Mouse (Mus musculus) left cerebral cortex, adult 2 months (tissue): Measurements from ENCODE around the gene Anapc16. TPM values are rescaled to one million over a fixed set of nuclear protein-coding genes. Genes with fewer than 3 reads are reported as not detected.

ENCODE experiments used
- DNase-seq, 2 experiments: peaks; one replicate each; pipeline ENCODE4 v3.0.0; 2021 to 2022; ENCODE audit warnings: low spot score in 2 of 2, mixed read lengths in 1 of 2; ENCODE audit errors: extremely low spot score in 1 of 2
- H3K27ac ChIP-seq: fragments of 200-600 bp; 2 replicates; pipeline ENCODE4 v1.8.1; 2022
- H3K4me3 ChIP-seq: fragments of 200-600 bp; 2 replicates; pipeline ENCODE4 v1.8.1; 2022
- CTCF ChIP-seq: fragments of 200-600 bp; IDR thresholded peaks from 2 replicates; pipeline ENCODE4 v1.8.1; 2022; ENCODE audit warnings: antibody characterized with exemption, mild to moderate bottlenecking, moderate library complexity
- intact Hi-C: fragments of 180-260 bp; cut with DNase I; formaldehyde crosslinking; loops from one replicate; pipeline ENCODE4 v1.15.1; 2025
- total RNA-seq, 2 experiments: library from RNA; stranded (reverse); gene quantifications; 2 replicates each; pipeline ENCODE4 v1.2.3; 2021

The Anapc16 gene
- total RNA-seq, 2 experiments from 2014 or later: 61.5 to 68.6 TPM

DNA sequence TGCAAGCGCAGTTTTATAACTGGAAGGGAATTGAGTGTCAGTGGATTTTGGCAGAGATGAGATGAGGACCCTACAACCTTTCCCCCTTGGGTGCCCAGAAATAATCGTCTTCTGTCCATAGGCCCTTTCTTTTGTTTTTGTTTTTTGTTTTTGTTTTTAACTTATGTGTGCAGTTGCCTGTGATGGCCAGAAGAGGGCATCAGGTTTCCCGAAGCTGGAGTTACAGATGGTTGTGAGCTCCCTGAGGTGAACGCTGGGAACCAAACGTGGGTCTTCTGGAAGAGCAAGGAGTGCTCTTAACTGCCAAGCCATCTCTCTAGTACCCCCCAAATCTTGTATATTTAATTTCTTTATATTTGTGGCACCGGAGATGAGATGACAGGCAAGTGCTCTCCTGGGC, 36.2 kb downstream of the Anapc16 start:
- intact Hi-C loops: no loop called here
- H3K4me3 ChIP-seq: no peak overlapping the region
- peak; percentile 36 for TF ChIP-seq CTCF

DNA sequence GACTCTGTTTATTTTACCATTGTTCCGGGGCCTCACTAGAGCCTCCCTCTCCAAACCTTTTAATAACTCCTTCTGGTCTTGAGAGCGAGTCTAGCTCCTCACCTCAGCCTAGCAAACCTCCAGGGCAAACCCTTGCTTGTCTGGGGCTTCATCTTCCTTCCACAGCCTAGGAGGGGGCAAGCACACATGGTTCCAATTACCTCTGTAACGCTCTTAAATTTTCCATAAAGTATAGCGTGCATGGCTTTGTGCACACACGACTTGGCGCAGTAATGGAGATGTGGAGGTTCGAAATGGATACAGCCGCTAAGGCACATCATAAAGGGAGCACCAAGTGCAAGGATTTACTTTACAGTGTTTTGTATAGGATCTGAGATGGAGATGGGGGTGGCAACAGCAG, 37.1 kb downstream of the Anapc16 start:
- Histone ChIP-seq H3K27ac (no peak overlapping the region), H3K4me3 (no peak overlapping the region)
- intact Hi-C loops: no loop called here
- TF ChIP-seq CTCF: no peak
- DNase-seq: no peak

More for the DNA sequence above, 36.2 kb downstream of the Anapc16 start:
- H3K27ac ChIP-seq: no peak overlapping the region
- no peak for DNase-seq

DNA sequence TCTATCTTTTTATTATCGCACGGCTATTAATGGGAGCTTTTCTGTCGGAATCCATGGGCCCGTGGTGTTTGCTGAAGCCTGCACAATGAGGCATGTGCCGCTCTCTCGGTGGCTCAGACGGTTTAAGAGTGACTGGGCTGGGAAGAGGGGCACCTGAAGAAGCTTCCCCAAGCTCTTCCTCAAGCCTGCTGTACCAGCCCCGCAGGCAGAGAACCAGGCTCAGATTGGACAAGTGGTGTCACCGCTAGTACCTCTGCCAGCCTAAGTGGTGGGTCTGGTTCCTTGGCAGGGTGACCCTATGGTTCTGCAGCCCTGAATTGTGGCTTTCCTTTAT, 37.6 kb downstream of the Anapc16 start:
- Histone ChIP-seq H3K27ac (no peak overlapping the region; the same call in 1 of the 2 replicates), H3K4me3 (no peak overlapping the region)
- no peak for TF ChIP-seq CTCF
- DNase-seq: no peak
- intact Hi-C loops: no loop called here

DNA sequence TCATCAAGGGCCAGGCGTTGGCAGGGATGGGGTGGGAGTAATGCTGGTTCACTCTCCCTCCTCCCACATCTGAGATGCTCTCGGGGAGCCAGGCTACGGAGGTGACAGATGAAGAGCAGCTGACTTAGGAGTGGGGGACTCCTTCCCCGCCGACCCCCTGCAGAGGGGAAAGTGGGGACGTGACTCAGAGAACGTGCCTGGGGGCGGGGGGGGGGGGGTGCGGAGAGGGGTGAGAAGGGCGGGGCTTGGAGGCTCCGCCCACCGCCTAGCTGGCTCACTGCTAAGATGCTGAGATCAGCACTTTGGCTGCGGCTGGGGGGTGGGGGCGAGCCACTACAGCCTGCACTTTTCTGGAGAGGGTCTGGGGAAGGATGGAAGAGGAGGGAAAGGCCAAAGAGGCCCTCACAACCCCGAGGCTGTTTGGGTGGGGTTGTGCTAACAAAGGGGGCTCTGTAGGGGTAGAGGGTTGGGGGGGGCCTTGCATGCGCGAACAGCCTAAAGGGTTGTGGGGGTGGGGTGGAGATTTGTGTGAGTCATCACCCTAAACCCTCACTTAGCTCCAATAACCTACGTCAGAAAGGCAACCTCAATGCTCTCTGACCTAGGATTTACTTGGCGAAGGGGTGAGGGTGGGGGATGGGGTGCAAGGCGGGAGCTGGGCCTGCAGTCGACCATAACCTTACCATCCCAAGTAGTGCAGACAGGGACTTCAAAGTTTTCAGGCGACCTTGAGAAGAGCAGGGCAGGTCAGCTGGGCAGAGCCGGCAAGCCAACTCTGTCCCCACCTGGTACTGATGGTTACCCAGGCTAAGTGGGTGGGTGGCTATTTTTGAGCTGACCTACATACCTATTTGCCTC, 38.2 kb downstream of the Anapc16 start:
- H3K27ac ChIP-seq: no peak overlapping the region; the same call in 1 of the 2 replicates
- no peak overlapping the region for H3K4me3 ChIP-seq
- TF ChIP-seq CTCF: no peak
- intact Hi-C loops: no loop called here
- no peak for DNase-seq

DNA sequence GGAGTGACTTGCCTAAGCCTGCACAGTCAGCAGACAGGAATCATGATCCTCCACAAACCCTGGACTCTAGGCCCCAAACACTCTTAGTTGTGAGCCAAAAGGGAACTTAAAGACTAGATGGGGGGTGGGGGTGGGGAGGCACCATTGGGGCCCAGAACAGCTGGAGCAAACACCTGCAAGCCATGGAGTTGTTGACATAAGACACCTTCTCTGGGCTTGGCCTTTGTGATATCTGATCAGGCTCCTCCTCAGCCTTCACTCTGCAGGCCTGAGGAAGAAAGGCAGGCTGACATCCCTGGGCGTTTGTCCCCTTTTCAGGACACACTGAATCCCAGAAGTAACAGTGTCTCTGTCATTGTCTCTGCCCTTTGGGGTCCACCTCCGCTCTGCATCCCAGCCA, 39.3 kb downstream of the Anapc16 start:
- intact Hi-C loops: no loop called here
- no peak for DNase-seq
- no peak for TF ChIP-seq CTCF
- Histone ChIP-seq H3K27ac (no peak overlapping the region), H3K4me3 (no peak overlapping the region)

DNA sequence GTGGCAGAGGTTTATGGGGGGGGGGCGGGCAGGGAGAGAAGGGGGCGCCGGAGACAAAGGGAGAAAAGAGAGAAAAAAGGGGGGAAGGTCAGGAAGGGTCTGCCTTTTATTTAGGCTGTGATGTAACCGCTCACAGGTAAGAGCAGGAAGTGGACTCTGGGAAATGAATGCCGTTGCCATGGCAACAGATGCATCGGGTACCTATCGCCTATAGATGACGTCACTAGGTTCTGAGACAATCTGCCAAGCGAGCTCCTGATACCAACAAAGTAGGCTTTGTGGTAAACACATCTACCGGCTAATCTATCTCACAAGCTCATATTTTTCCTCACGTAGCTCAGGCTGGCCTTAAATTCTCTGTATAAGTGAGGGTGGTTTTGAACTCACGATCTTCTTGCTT, 43.4 kb downstream of the Anapc16 start:
- no peak for TF ChIP-seq CTCF
- H3K27ac ChIP-seq: no peak overlapping the region; the same call in 1 of the 2 replicates
- intact Hi-C loops: no loop called here
- H3K4me3 ChIP-seq: no peak overlapping the region
- DNase-seq: no peak

DNA sequence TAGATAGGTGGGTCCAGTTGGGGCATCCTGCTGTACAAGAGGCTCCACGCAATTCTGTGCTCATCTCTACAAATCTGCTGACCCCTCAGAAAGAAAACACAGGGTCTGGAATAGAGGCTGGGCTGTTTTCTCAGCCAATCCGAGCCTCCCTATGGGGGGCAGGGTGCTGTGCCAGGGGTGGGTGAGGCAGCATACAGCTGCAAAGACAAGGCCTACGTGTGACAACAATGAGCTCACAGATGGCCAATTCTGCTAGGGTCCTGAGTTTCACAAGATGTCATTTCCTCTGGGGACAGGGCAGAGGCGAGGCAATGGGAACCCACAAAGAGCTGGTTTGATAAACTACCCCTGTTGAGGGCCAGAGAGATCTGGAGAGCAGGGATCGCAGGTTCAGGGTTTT, 44.5 kb downstream of the Anapc16 start:
- H3K27ac ChIP-seq: peak overlapping the region; percentile 89

DNA sequence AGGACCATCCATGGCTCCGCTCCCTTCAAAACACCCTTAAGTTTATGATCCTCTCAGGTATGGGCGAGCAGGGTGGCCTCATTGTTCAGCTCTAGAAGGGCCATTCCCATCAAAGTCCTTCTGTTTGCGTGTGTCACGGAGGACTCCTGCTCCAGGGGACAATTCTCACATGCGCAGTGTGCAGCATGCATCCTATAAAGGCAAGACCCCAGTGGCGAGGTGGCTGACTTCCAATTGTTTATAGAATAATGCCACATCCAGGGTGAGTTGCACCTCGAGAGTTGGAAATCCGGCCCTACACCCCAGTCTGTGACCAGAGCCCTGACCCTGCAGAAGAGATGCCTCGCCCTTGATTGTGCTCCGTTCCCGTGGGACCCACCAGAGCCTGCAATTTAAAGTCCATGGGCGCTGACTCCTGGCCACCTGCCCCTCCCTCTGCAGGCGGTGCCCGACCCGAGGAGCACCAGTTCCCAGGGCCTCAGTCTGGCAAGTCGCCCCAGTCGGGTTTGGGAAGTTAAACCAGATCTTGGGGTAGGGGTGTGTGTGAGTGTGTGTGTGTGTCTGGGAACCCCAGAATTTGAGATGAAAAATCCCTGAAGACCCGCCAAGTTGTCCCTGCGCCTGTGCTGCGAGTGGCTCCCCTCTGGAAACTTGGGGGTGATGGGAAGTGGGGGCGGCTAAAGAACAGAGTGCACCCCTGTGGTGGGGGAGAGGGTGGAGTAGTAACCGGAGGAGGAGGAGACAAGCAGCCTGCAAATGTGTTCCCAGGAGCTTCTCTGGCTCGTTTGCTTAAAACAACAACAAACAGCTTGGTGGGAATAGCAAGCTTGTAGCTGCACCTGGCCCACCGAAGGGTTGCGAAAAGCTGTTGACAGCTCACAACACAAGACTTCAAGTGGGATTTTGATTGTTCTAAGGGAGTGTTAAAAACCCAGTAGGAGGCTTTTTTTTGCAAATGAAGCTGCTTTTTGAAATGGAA, 45.5 kb downstream of the Anapc16 start:
- DNase-seq: peak in 1 of 2 experiments; percentile 32
- H3K4me3 ChIP-seq: peak overlapping the region; percentile 14; the same call in 1 of the 2 replicates
- H3K27ac ChIP-seq: peak overlapping the region; percentile 89
- no peak for TF ChIP-seq CTCF
- intact Hi-C loops: no loop called here

More for the DNA sequence above, 44.5 kb downstream of the Anapc16 start:
- TF ChIP-seq CTCF: no peak
- H3K4me3 ChIP-seq: no peak overlapping the region; the same call in 1 of the 2 replicates
- intact Hi-C loops: no loop called here
- DNase-seq: no peak

DNA sequence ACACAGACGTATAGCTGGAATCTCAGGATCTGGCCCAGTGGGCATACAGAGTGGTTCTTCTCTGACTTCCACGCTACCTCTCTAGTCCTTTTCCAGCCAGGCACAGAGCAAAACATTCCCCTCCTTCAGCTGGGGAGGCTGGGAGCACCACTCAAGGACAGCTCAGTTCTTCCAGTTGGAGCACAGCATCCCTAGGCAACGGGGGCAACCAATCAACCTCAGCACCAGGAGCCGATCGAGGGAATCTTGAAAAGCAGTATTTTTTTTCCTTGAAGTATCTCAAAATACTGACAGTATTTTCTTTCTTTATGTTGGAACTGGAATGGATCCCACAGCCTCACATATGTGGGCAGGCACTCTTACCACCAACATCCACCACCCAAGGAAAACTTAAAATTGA, 46.3 kb downstream of the Anapc16 start:
- Histone ChIP-seq H3K4me3 (no peak overlapping the region), H3K27ac (peak overlapping the region; percentile 89)
- DNase-seq: no peak
- no peak for TF ChIP-seq CTCF
- intact Hi-C loops: no loop called here

DNA sequence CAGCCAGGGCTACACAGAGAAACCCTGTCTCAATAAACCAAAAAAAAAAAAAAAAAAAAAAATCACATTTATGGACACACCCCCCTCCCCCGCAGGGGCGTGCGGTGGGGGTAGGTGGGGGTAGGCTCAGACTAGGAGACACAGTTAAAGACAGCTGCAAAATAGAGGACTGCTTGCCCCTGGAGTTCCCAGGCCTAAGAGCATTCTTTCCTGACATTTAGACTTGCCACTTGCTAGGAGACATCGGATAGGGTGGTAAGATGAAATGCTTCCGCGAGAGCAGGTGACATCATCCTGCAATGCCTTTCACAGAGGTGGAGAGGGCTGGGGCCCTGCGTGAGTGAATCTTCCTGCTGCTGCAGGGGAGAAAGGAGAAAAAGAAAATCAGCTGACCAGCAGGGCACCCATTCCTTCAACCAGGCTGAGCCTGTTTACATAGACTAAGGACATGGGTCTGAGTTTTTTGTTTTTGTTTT, 49.3 kb downstream of the Anapc16 start:
- intact Hi-C loops: no loop called here
- no peak overlapping the region; the same call in 1 of the 2 replicates for H3K27ac ChIP-seq
- no peak for TF ChIP-seq CTCF
- H3K4me3 ChIP-seq: no peak overlapping the region
- no peak for DNase-seq

DNA sequence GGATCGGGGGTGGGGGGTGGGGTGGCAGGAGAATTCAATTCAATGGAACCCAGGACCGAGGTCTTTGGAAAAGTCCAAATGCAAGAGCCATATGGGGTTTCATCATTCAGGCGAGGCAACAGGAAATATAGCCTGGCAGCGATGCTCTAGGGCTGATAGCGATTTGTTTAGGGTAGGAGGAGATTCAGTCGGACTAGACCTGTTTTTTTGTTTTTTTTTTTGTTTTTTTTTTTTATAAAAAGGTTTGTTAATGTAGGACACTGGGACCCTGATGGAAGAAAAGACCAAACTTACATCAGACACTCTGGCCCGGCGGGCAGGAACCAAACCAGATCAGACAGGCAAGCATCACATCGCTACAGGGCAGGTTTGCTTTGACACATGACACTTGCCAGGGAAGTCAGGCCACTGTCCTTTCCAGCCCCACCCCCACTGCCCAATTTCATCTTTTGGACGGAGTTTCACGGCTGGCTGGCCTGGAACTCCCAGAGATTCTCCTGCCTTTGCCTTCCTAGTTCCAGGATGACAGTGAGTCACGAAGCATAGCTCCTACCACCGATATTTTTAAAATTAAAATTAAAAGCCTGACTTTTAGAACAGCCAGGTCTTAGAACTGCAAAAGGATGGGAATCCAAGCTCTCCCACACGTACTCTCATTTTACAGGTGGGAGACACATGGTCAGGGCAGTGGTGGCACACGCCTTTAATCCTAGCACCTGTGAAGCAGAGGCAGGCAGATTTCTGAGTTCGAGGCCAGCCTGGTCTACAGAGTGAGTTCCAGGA, 50.0 kb downstream of the Anapc16 start:
- peak overlapping the region; percentile 98 for H3K27ac ChIP-seq
- intact Hi-C loops: no loop called here
- TF ChIP-seq CTCF: no peak

More for the DNA sequence above, 50.0 kb downstream of the Anapc16 start:
- DNase-seq: no peak
- peak overlapping the region; percentile 99 for H3K4me3 ChIP-seq
